Mouse (Mus musculus): Measurements from ENCODE around the gene Mapk8ip2.
A peak's percentile ranks its signal among the peaks of the same experiment; 100 is the strongest.
"Not testable (repeated sequence)": the region's sequence is repeated elsewhere in the genome, so short reads cannot be mapped to it uniquely, and the experiment has no call there.

The Mapk8ip2 gene

GRCm38 (mm10) chr15:89453865-89454478, at the start of gene Mapk8ip2:
Gene Mapk8ip2 (plus strand): TSS chr15:89453913.
- peak; percentile 43 for DNase-seq (ENCODE audit: low spot score)

GRCm38 (mm10) chr15:89404831-89405623, 48.7 kb upstream of the Mapk8ip2 start:
- no peak for DNase-seq (ENCODE audit: low spot score)

GRCm38 (mm10) chr15:89406691-89407090, 47.0 kb upstream of the Mapk8ip2 start:
- DNase-seq (ENCODE audit: low spot score): no peak

GRCm38 (mm10) chr15:89410118-89410517, 43.6 kb upstream of the Mapk8ip2 start, which contains the start of gene Syce3:
Gene Syce3 (minus strand): TSS chr15:89410503.
- no peak for DNase-seq (ENCODE audit: low spot score)

DNA sequence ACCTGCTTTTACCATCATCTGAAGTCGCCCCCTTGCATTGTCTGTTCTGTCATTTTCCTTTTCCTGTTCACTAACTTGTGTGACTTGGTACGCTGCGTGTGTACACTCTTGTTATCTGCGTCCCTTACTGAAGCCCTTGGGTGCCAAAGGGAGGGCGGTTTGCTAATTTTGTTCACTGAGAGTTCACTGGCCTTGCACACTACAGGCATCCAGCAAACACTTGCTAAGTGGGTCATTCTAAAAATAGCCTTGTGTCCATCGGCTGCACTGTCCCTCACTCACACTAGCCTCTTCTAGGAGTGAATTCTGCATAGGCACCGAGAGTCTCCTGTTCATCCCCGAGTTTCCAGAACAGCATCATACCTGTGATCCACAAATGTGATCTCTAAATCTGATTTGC, 38.4 kb upstream of the Mapk8ip2 start:
- DNase-seq (ENCODE audit: low spot score): no peak

GRCm38 (mm10) chr15:89421938-89422337, 31.8 kb upstream of the Mapk8ip2 start:
- DNase-seq (ENCODE audit: low spot score): no peak

DNA sequence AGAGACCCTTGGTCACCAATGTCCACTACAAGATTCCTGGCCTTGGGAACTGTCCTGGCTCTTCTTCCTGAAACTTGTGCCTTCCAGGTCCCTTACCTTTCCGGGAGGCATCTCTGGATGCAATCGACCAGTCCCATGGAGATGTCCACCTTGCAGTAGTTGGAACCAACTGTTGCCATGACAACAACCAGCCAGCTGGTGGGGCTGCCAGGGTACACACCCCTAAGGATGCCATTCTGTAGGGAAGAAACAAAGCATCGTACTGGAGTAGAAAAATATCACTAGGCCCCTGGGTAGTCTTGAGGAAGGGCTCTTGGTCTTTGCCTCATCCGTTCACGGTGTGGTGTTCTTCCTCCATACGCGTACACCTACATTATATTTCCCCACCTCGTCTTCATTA, 29.1 kb upstream of the Mapk8ip2 start:
- DNase-seq (ENCODE audit: low spot score): no peak

GRCm38 (mm10) chr15:89425711-89426121, 28.0 kb upstream of the Mapk8ip2 start, which contains the start of gene Cpt1b:
Gene Cpt1b (minus strand): TSS chr15:89425863.
- peak; percentile 18 for DNase-seq (ENCODE audit: low spot score)

- DNase-seq (ENCODE audit: low spot score): no peak
Observed at GRCm38 (mm10) chr15:89426716-89427115, 27.0 kb upstream of the Mapk8ip2 start.

GRCm38 (mm10) chr15:89428136-89428790, 25.4 kb upstream of the Mapk8ip2 start:
- no peak for DNase-seq (ENCODE audit: low spot score)

DNA sequence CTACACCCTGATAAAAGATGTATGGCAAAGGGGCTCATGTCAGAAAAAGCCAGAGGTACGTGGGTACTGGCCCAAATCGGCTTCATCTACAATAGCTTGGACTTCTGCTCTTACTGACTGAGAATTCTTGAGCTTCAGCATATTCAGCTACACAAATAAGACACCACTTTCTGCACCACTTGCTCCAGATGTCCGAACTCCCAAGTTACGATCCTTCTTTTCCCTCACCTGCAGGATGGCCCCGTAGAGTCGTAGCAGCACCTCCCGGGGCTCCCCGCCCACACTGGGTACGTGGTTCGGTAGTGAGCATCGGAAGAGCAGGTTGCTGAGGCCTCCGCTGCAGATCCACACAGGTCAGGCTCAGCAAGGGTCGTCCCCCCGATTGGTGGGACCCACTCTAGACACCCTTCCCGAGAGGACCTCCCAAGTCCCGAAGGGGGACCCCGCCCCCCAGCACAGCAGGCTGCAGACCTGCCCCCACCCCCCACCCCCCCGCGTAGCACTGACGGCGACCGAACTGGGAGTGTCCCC, 24.8 kb upstream of the Mapk8ip2 start:
- DNase-seq (ENCODE audit: low spot score): no peak

DNA sequence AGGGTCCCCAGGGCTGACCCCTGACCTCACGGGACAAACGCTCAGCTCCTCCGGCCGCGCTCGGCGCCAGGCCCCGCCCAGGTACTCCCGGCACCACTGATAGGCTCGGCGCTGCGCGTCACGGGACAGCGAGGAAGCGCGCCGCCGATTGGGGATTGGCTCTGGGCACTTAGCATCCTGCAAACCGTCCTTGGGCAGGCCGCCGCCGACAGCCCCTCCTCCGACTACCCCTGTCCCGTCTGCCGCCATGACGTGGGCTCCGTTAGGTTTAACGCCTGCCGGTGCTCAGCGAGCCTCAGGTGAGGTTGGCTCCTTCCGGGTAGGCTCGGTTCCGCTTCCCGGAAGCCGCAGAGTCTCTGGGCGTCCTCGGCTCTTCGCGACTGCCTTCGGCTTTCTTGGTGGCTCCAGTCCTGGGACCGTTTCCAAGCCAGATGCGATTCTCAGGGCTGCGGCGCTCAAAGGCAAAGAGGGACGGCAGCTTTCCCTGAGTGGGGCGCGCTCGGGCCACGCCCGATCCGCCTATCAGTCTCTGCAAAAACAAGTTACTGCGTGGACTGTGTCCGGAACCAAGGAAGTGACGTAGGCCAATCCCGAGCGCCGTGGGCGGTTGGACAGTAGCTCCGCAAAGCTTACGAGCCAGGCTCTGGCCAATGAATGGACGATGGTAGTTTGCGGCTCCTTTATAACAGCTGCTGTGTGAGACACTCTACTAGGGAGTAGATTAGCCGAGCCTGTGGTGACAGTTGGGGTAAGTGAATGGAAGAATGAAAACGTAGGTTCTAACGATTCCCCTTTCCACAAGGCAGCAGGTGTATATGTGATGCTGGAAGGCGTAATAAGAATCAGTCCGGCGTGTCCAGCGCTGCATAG, 24.1 kb upstream of the Mapk8ip2 start, which contains the start of the genes C730034F03Rik, Gm44502 and Chkb:
Gene C730034F03Rik, plus strand, starts transcription at position 238 of the 870 bp plus-strand sequence.
Gene Gm44502, minus strand, starts transcription at position 345 of the 870 bp plus-strand sequence.
Gene Chkb, minus strand, starts transcription at position 557 of the 870 bp plus-strand sequence.
- DNase-seq (ENCODE audit: low spot score): peak; percentile 95

GRCm38 (mm10) chr15:89430341-89430740, 23.4 kb upstream of the Mapk8ip2 start:
- peak; percentile 20 for DNase-seq (ENCODE audit: low spot score)

- not testable (repeated sequence) for DNase-seq (ENCODE audit: low spot score)
Observed at GRCm38 (mm10) chr15:89430771-89431170, 22.9 kb upstream of the Mapk8ip2 start.

DNA sequence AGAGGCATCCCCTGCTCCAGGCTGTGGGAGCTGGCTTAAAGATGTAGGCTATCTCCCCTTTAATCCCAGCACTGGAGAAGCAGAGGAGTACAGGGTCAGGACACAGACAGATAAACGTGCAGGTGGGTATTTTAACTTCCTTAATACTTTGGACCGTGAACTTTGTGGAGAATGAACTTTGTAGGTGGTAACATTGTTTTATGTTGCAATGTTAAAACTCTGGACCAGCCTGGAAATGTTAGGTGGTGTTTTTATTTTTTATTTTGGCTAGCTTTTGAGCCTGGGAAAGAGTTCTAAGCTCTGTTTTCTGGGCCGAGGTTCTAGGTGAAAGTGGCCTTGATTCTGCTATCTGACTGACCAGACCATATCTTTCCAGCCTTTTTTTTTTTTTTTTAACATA, 22.4 kb upstream of the Mapk8ip2 start:
- no peak for DNase-seq (ENCODE audit: low spot score)

DNA sequence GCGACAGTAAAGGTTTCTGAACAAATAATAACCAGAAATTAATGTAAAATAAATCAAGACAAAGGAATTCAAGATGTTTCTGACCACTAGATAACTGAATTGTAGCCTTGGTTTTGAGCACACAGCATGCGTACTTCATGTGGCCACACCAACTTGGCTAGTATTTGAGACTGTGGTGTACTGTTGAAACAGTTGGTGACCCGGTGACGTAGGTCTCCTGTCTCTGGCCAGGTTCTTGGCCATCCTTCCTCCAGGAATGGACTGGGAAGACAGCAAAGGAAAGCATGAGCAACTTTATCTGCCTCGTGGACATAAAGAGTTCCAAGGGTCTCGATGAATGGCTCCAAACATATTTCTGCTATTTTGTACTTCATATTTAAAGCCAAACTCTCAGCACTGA, 21.9 kb upstream of the Mapk8ip2 start:
- DNase-seq (ENCODE audit: low spot score): no peak

GRCm38 (mm10) chr15:89432946-89433345, 20.8 kb upstream of the Mapk8ip2 start:
- no peak for DNase-seq (ENCODE audit: low spot score)

DNA sequence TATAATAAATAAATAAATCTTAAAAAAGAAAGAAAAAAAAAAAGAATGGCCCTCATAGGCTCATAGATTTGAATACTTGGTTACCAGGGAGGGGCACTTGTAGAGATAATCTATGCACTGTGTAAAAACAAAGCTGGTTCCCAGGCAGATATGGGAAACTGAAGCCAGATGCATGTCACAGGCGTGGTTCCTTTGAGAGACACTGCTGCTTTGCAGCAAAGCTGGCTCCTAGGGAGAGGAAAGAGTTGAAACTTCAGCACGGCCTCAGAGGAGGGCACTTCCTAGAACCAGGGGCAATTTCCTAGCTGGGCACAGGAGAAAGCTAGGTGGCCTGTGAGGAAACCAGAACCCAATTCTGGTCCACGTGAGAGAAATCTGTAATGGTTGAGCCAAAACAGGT, 19.6 kb upstream of the Mapk8ip2 start:
- no peak for DNase-seq (ENCODE audit: low spot score)

GRCm38 (mm10) chr15:89435878-89436277, 17.8 kb upstream of the Mapk8ip2 start:
- no peak for DNase-seq (ENCODE audit: low spot score)

GRCm38 (mm10) chr15:89442486-89443070, 11.1 kb upstream of the Mapk8ip2 start:
- DNase-seq (ENCODE audit: low spot score): peak; percentile 28
